ENCODE assay signal across 10 mouse cellular contexts in the genomic region with DNA sequence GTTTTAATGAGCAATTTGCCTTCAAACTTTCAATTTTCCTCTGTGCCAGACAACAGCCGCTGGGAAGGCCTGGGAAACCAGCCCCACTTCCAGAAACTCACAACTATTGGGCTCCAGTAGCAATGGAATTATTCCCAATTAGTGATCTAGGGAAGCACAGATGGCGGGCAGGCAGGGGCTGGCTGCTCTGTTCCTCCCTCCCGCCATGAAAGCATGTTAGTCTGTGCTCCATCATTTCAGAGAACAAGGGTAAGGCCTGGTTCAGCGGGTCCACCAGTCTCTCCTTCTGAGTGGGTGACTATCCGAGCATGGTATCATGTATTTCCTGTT.
A peak's percentile ranks its signal among the peaks of the same experiment; 100 is the strongest.
DNase-seq lines count a peak whose midpoint lies in the region; ATAC-seq and TF ChIP-seq lines count a peak whose summit lies in the region.
"Had no signal": no experiment of that assay in that cellular context is flagged by ENCODE, and none has a peak within 500 bp of the region (broad histone marks: within the 10 kb centered on the region; RNA-seq: fewer than 3 reads in every experiment).

No protein-coding gene starts in this region.

- TF ChIP-seq CTCF in hindbrain, postnatal 0 days (IDR thresholded peaks at IDR 0.05; ENCODE audit: low read depth): no peak
- TF ChIP-seq CTCF in lung, postnatal 0 days (IDR thresholded peaks at IDR 0.05): no peak

- no peak overlapping the region for H3K27ac ChIP-seq in heart, embryonic 10.5 days
- H3K27ac ChIP-seq in heart, embryonic 12.5 days (ENCODE audit: poor library complexity, severe bottlenecking): no peak overlapping the region
- no peak overlapping the region for H3K27ac ChIP-seq in hindbrain, postnatal 0 days
- H3K27ac ChIP-seq in lung, postnatal 0 days (ENCODE audit: low read length): no peak overlapping the region

- H3K4me1 ChIP-seq in heart, embryonic 10.5 days: peaks cover 9% of the 10 kb centered on the region
- H3K4me1 ChIP-seq in heart, embryonic 12.5 days (replicated peaks): peaks cover 8% of the 10 kb centered on the region
- H3K4me1 ChIP-seq in hindbrain, postnatal 0 days (ENCODE audit: insufficient read depth, low read length): no peaks in the 10 kb centered on the region
- no peaks in the 10 kb centered on the region for H3K4me1 ChIP-seq in lung, postnatal 0 days (ENCODE audit: insufficient read depth, low read depth, low read length)

- no peak overlapping the region for H3K9ac ChIP-seq in heart, embryonic 12.5 days
- no peak overlapping the region for H3K9ac ChIP-seq in hindbrain, postnatal 0 days (replicated peaks; ENCODE audit: low read length)
- H3K9ac ChIP-seq in lung, postnatal 0 days (replicated peaks; ENCODE audit: low read depth): no peak overlapping the region

- H3K4me2 ChIP-seq in heart, embryonic 12.5 days: no peak overlapping the region
- no peak overlapping the region for H3K4me2 ChIP-seq in hindbrain, postnatal 0 days (ENCODE audit: low read depth, low read length)
- no peak overlapping the region for H3K4me2 ChIP-seq in lung, postnatal 0 days (replicated peaks; ENCODE audit: low read depth, low read length)
- H3K4me2 ChIP-seq: liver, embryonic 11.5 days had no signal

- peak; percentile 28 for DNase-seq in heart, embryonic 10.5 days (ENCODE audit: low spot score)
- DNase-seq in Muller cell, postnatal 12 days (ENCODE audit: inconsistent ontology term): peak; percentile 36
- peak; percentile 17 for DNase-seq in cerebellum, adult 9-11 months
- peak; percentile 53 for DNase-seq in hindbrain, postnatal 0 days (ENCODE audit: low spot score)
- no peak for DNase-seq in kidney, adult 9 months
- DNase-seq in thymus, postnatal 36 days: no peak
- DNase-seq in lung, postnatal 0 days (ENCODE audit: low spot score): no peak

- H3K9me3 ChIP-seq in heart, embryonic 10.5 days: no peaks in the 10 kb centered on the region
- H3K9me3 ChIP-seq in heart, embryonic 12.5 days (replicated peaks): no peaks in the 10 kb centered on the region
- 0 out of 2 replicates have a peak, but pooled peaks cover 2% of the 10 kb centered on the region for H3K9me3 ChIP-seq in hindbrain, postnatal 0 days (ENCODE audit: low read length)
- H3K9me3 ChIP-seq in lung, postnatal 0 days (ENCODE audit: low read length): no peaks in the 10 kb centered on the region

- no peak overlapping the region for H3K4me3 ChIP-seq in heart, embryonic 10.5 days
- no peak overlapping the region for H3K4me3 ChIP-seq in heart, embryonic 12.5 days
- H3K4me3 ChIP-seq in hindbrain, postnatal 0 days (ENCODE audit: low read length): no peak overlapping the region
- no peak overlapping the region for H3K4me3 ChIP-seq in lung, postnatal 0 days (ENCODE audit: low read depth, low read length)
- H3K4me3 ChIP-seq: erythroblast, embryonic 14.5 days had no signal

- WGBS in heart, embryonic 10.5 days: 72% methylated on average over 5 of the region's 5 CpGs
- WGBS in heart, embryonic 12.5 days: 72% methylated on average over 5 of the region's 5 CpGs
- WGBS in hindbrain, postnatal 0 days: 46% methylated on average over 5 of the region's 5 CpGs
- WGBS in lung, postnatal 0 days: 68% methylated on average over 5 of the region's 5 CpGs

- no peaks in the 10 kb centered on the region for H3K27me3 ChIP-seq in heart, embryonic 10.5 days (ENCODE audit: insufficient read depth, poor library complexity, severe bottlenecking)
- no peaks in the 10 kb centered on the region for H3K27me3 ChIP-seq in heart, embryonic 12.5 days (replicated peaks)
- no peaks in the 10 kb centered on the region for H3K27me3 ChIP-seq in hindbrain, postnatal 0 days (ENCODE audit: insufficient read depth, low read length)
- H3K27me3 ChIP-seq in lung, postnatal 0 days (replicated peaks; ENCODE audit: insufficient read depth, low read length): no peaks in the 10 kb centered on the region

- ATAC-seq in heart, embryonic 12.5 days (ENCODE audit: insufficient number of reproducible peaks, low FRiP score): no peak
- peak; percentile 56; the same call in 1 of the 2 replicates for ATAC-seq in hindbrain, postnatal 0 days
- ATAC-seq in lung, postnatal 0 days: no peak

- TF ChIP-seq EP300 in lung, postnatal 0 days (IDR thresholded peaks at IDR 0.05): no peak

- no peaks in the 10 kb centered on the region for H3K36me3 ChIP-seq in heart, embryonic 10.5 days
- H3K36me3 ChIP-seq in heart, embryonic 12.5 days: no peaks in the 10 kb centered on the region
- H3K36me3 ChIP-seq in hindbrain, postnatal 0 days (ENCODE audit: insufficient read depth, low read length): no peaks in the 10 kb centered on the region
- H3K36me3 ChIP-seq in lung, postnatal 0 days (ENCODE audit: insufficient read depth, low read length): no peaks in the 10 kb centered on the region

Comparison
In these comparisons a context has a peak if more than half of its experiments do, and no peak if none do; other contexts are left out.
1. DNase-seq: peak in heart, embryonic 10.5 days (single experiment), Muller cell, postnatal 12 days (single experiment), cerebellum, adult 9-11 months (single experiment) and hindbrain, postnatal 0 days (single experiment); none in kidney, adult 9 months (single experiment), thymus, postnatal 36 days (0 of 2) and lung, postnatal 0 days (single experiment).